Mouse (Mus musculus) hindbrain, embryonic 14.5 days (tissue): ENCODE data around the gene Acad11. TPM values are rescaled to one million over a fixed set of nuclear protein-coding genes. Genes with fewer than 3 reads are reported as not detected.
A peak's percentile ranks its signal among the peaks of the same experiment; 100 is the strongest.

ENCODE experiments used
- ATAC-seq: fragments of 200-750 bp; cut with Nextera tagmentation; 2 replicates; pipeline ENCODE4 v1.8.0; 2017; ENCODE audit warnings: moderate number of reproducible peaks, mild to moderate bottlenecking, moderate TSS enrichment, moderate library complexity; ENCODE audit not compliant: low FRiP score
- DNase-seq: peaks from one replicate; pipeline ENCODE4 v3.0.0-alpha.2; 2015; ENCODE audit warnings: low spot score
- H3K27ac ChIP-seq: fragments of 300-500 bp; sonication (generic); 2 replicates; pipeline ENCODE4 v1.5.1; 2014; ENCODE audit warnings: mild to moderate bottlenecking, moderate library complexity
- H3K27me3 ChIP-seq: fragments of 300-500 bp; sonication (generic); 2 replicates; pipeline ENCODE4 v1.6.1; 2014; ENCODE audit warnings: mild to moderate bottlenecking, low read length, mixed read lengths; ENCODE audit not compliant: control insufficient read depth, insufficient read depth
- H3K36me3 ChIP-seq: fragments of 300-500 bp; sonication (generic); replicated peaks from 2 replicates; pipeline ENCODE4 v1.6.1; 2014; ENCODE audit not compliant: control insufficient read depth, insufficient read depth
- H3K4me1 ChIP-seq: fragments of 300-500 bp; sonication (generic); replicated peaks from 2 replicates; pipeline ENCODE4 v1.6.1; 2014; ENCODE audit warnings: antibody characterized with exemption, low read length, mixed read lengths; ENCODE audit not compliant: control insufficient read depth, insufficient read depth
- H3K4me2 ChIP-seq: fragments of 300-500 bp; sonication (generic); replicated peaks from 2 replicates; pipeline ENCODE4 v1.6.1; 2014; ENCODE audit warnings: mild to moderate bottlenecking, moderate library complexity
- H3K4me3 ChIP-seq: fragments of 300-500 bp; sonication (generic); replicated peaks from 2 replicates; pipeline ENCODE4 v1.5.1; 2014; ENCODE audit warnings: mild to moderate bottlenecking, low read length
- H3K9ac ChIP-seq: fragments of 300-500 bp; sonication (generic); 2 replicates; pipeline ENCODE4 v1.6.1; 2014
- H3K9me3 ChIP-seq: fragments of 300-500 bp; sonication (generic); 2 replicates; pipeline ENCODE4 v1.6.1; 2016; ENCODE audit warnings: low read length; ENCODE audit not compliant: control insufficient read depth
- WGBS: fragments of 180-500 bp; shearing (Covaris S2); extraction: QIAGEN DNeasy Blood & Tissue Kit; methylation state at CpG from one replicate; pipeline ENCODE4 v1.1.7; 2014; 5-methylcytosine and 5-hydroxymethylcytosine counted together
- polyA plus RNA-seq: library from polyadenylated mRNA; unstranded; fragments of >200 nt; fragmentation: Nextera tagmentation; extraction: Ambion mirVana; gene quantifications from 2 replicates; pipeline ENCODE4 v1.2.1, GENCODE M21; 2014

Acad11 gene
- polyA plus RNA-seq, 1 experiment from 2014 or later = 7.6 TPM

GRCm38 (mm10) chr9:104039031-104039695 lies 24.0 kb upstream of the Acad11 start:
- Histone ChIP-seq H3K4me1 (no peaks in the 10 kb centered on the region), H3K4me2 (no peak overlapping the region), H3K9me3 (no peaks in the 10 kb centered on the region), H3K9ac (no peak overlapping the region), H3K36me3 (peaks cover 41% of the 10 kb centered on the region), H3K27me3 (no peaks in the 10 kb centered on the region), H3K4me3 (no peak overlapping the region), H3K27ac (no peak overlapping the region)
- DNase-seq (no peak), ATAC-seq (no peak)
- WGBS = 92% methylated on average over 21 of the region's 21 CpGs

- DNase-seq (no peak), ATAC-seq (no peak)
- Histone ChIP-seq H3K27ac (no peak overlapping the region), H3K27me3 (no peaks in the 10 kb centered on the region), H3K4me1 (no peaks in the 10 kb centered on the region), H3K36me3 (peaks cover 44% of the 10 kb centered on the region), H3K4me3 (no peak overlapping the region), H3K9ac (no peak overlapping the region), H3K4me2 (no peak overlapping the region), H3K9me3 (no peaks in the 10 kb centered on the region)
- 90% methylated on average over 4 of the region's 4 CpGs for WGBS
Measured at GRCm38 (mm10) chr9:104039742-104040141, 23.4 kb upstream of the Acad11 start.

- DNase-seq (no peak), ATAC-seq (no peak)
- Histone ChIP-seq H3K4me2 (no peak within 1 kb of the TSS), H3K9me3 (no peaks in the 10 kb centered on the region), H3K27ac (no peak within 1 kb of the TSS), H3K4me1 (no peaks in the 10 kb centered on the region), H3K36me3 (peaks cover 48% of the 10 kb centered on the region), H3K4me3 (no peak within 1 kb of the TSS), H3K27me3 (no peaks in the 10 kb centered on the region), H3K9ac (no peak within 1 kb of the TSS)
- 71% methylated on average over 2 of the region's 2 CpGs for WGBS
Measured at GRCm38 (mm10) chr9:104040362-104040761, 22.8 kb upstream of the Acad11 start, which contains the start of gene Gm28305. TSS of gene Gm28305 (plus strand) at chr9:104040662.

- H3K27me3 ChIP-seq = no peaks in the 10 kb centered on the region
- no peaks in the 10 kb centered on the region for H3K9me3 ChIP-seq
- 88% methylated on average over 4 of the region's 4 CpGs for WGBS
- no peak overlapping the region for H3K4me3 ChIP-seq
- H3K27ac ChIP-seq = no peak overlapping the region
- H3K4me2 ChIP-seq = no peak overlapping the region
- H3K36me3 ChIP-seq = peaks cover 59% of the 10 kb centered on the region
- no peak for ATAC-seq
- DNase-seq = no peak
- H3K9ac ChIP-seq = no peak overlapping the region
- no peaks in the 10 kb centered on the region for H3K4me1 ChIP-seq
Measured at GRCm38 (mm10) chr9:104043676-104044075, 19.5 kb upstream of the Acad11 start.

- no peak overlapping the region for H3K9ac ChIP-seq
- ATAC-seq = no peak
- 95% methylated on average over 6 of the region's 6 CpGs for WGBS
Measured at GRCm38 (mm10) chr9:104051028-104051427, 12.1 kb upstream of the Acad11 start.

GRCm38 (mm10) chr9:104062430-104063243 lies 540 bp upstream of the Acad11 start, which contains the start of gene Uba5:
TSS of gene Uba5 (minus strand) at chr9:104063134.
- peak; percentile 80 for DNase-seq
- no peaks in the 10 kb centered on the region for H3K27me3 ChIP-seq
- H3K9ac ChIP-seq = peak within 1 kb of the TSS; percentile 87
- peaks cover 30% of the 10 kb centered on the region for H3K36me3 ChIP-seq
- no peaks in the 10 kb centered on the region for H3K9me3 ChIP-seq
- H3K27ac ChIP-seq = peak within 1 kb of the TSS; percentile 78
- peak within 1 kb of the TSS; percentile 92 for H3K4me3 ChIP-seq
- under 1% methylated on average over 59 of the region's 59 CpGs for WGBS
- H3K4me1 ChIP-seq = peaks cover 20% of the 10 kb centered on the region
- H3K4me2 ChIP-seq = peak within 1 kb of the TSS; percentile 95
- peak; percentile 74 for ATAC-seq

More at GRCm38 (mm10) chr9:104051028-104051427, 12.1 kb upstream of the Acad11 start:
- no peaks in the 10 kb centered on the region for H3K4me1 ChIP-seq
- H3K27me3 ChIP-seq = no peaks in the 10 kb centered on the region
- DNase-seq = no peak
- H3K4me2 ChIP-seq = no peak overlapping the region
- H3K27ac ChIP-seq = no peak overlapping the region
- peaks cover 97% of the 10 kb centered on the region for H3K36me3 ChIP-seq
- no peak overlapping the region for H3K4me3 ChIP-seq
- H3K9me3 ChIP-seq = no peaks in the 10 kb centered on the region

GRCm38 (mm10) chr9:104064571-104064970 lies 1.4 kb downstream of the Acad11 start:
- no peaks in the 10 kb centered on the region for H3K9me3 ChIP-seq
- no peak overlapping the region for H3K27ac ChIP-seq
- no peak overlapping the region for H3K4me3 ChIP-seq
- WGBS = 39% methylated on average over 1 of the region's 1 CpGs
- peaks cover 20% of the 10 kb centered on the region for H3K4me1 ChIP-seq
- H3K4me2 ChIP-seq = no peak overlapping the region
- ATAC-seq = no peak
- H3K36me3 ChIP-seq = peaks cover 15% of the 10 kb centered on the region
- no peak overlapping the region for H3K9ac ChIP-seq
- H3K27me3 ChIP-seq = no peaks in the 10 kb centered on the region
- DNase-seq = no peak

- DNase-seq (no peak), ATAC-seq (no peak)
- Histone ChIP-seq H3K4me2 (no peak overlapping the region), H3K9ac (no peak overlapping the region), H3K36me3 (no peaks in the 10 kb centered on the region), H3K27me3 (no peaks in the 10 kb centered on the region), H3K4me3 (no peak overlapping the region), H3K27ac (no peak overlapping the region), H3K4me1 (no peaks in the 10 kb centered on the region), H3K9me3 (no peaks in the 10 kb centered on the region)
- 85% methylated on average over 4 of the region's 4 CpGs for WGBS
Measured at GRCm38 (mm10) chr9:104070241-104070640, 7.1 kb downstream of the Acad11 start.

- Histone ChIP-seq H3K4me1 (no peaks in the 10 kb centered on the region), H3K27me3 (no peaks in the 10 kb centered on the region), H3K9ac (no peak overlapping the region), H3K4me2 (no peak overlapping the region), H3K36me3 (no peaks in the 10 kb centered on the region), H3K27ac (no peak overlapping the region), H3K4me3 (no peak overlapping the region), H3K9me3 (no peaks in the 10 kb centered on the region)
- no peak for DNase-seq
- ATAC-seq = no peak
- WGBS = 86% methylated on average over 8 of the region's 8 CpGs
Measured at GRCm38 (mm10) chr9:104070863-104071604, 7.9 kb downstream of the Acad11 start.
